Mouse (Mus musculus) heart, embryonic 15.5 days (tissue): ENCODE results near the gene Gm20441. TPM values are rescaled to one million over a fixed set of nuclear protein-coding genes. Genes with fewer than 3 reads are reported as not detected.
"Not testable (repeated sequence)": the region's sequence is repeated elsewhere in the genome, so short reads cannot be mapped to it uniquely, and the experiment has no call there.

Experiments
- ATAC-seq: fragments of 200-750 bp; cut with Nextera tagmentation; replicated peaks from 2 replicates; pipeline ENCODE4 v1.8.0; 2017; ENCODE audit warnings: low read depth, moderate TSS enrichment; ENCODE audit not compliant: insufficient number of reproducible peaks, insufficient read depth, low FRiP score
- H3K27ac ChIP-seq: fragments of 300-500 bp; sonication (generic); 2 replicates; pipeline ENCODE4 v1.5.1; 2015; ENCODE audit warnings: mild to moderate bottlenecking, inconsistent platforms
- H3K27me3 ChIP-seq: fragments of 300-500 bp; sonication (generic); 2 replicates; pipeline ENCODE4 v1.6.1; 2015; ENCODE audit warnings: inconsistent platforms
- H3K36me3 ChIP-seq: fragments of 300-500 bp; sonication (generic); 2 replicates; pipeline ENCODE4 v1.6.1; 2015; ENCODE audit warnings: mild to moderate bottlenecking, inconsistent platforms
- H3K4me1 ChIP-seq: fragments of 300-500 bp; sonication (generic); replicated peaks from 2 replicates; pipeline ENCODE4 v1.6.1; 2015; ENCODE audit warnings: inconsistent platforms
- H3K4me2 ChIP-seq: fragments of 300-500 bp; sonication (generic); 2 replicates; pipeline ENCODE4 v1.6.1; 2015; ENCODE audit warnings: inconsistent platforms, mild to moderate bottlenecking, moderate library complexity
- H3K4me3 ChIP-seq: fragments of 300-500 bp; sonication (generic); 2 replicates; pipeline ENCODE4 v1.5.1; 2015; ENCODE audit warnings: mild to moderate bottlenecking, inconsistent platforms
- H3K9ac ChIP-seq: fragments of 300-500 bp; sonication (generic); 2 replicates; pipeline ENCODE4 v1.6.1; 2015; ENCODE audit warnings: mild to moderate bottlenecking, inconsistent platforms
- H3K9me3 ChIP-seq: fragments of 300-500 bp; sonication (generic); replicated peaks from 2 replicates; pipeline ENCODE4 v1.6.1; 2016; ENCODE audit warnings: inconsistent platforms
- WGBS: fragments of 180-500 bp; shearing (Covaris S2); methylation state at CpG from one replicate; pipeline ENCODE4 v1.1.7; 2015; ENCODE audit warnings: mixed read lengths; 5-methylcytosine and 5-hydroxymethylcytosine counted together
- polyA plus RNA-seq: library from polyadenylated mRNA; unstranded; fragments of >200 nt; fragmentation: Nextera tagmentation; extraction: Ambion mirVana; gene quantifications from 2 replicates; pipeline ENCODE4 v1.2.1, GENCODE M21; 2015

Gene Gm20441
- polyA plus RNA-seq, 1 experiment from 2014 or later = not detected

DNA sequence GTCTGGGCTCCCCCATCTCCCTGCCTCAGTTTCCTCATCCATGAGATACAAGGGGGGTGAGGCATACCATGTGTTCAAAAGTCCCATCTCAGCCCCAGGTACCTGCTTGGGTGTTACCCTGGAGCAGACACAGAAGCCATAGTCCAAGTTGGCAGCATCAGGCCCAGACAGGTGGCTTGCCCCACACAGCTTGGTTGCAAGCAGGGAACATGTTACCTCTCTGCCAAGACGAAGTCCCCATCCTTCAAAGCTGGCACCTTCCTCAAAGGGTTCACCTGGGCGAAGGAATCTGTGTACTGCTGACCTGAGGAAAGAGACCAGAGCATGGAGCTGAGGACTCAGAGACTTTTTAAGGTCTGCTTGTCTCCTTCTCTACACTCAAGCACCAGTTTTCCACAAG, 2.9 kb downstream of the Gm20441 start:
- no peak overlapping the region for H3K4me2 ChIP-seq
- H3K9ac ChIP-seq = no peak overlapping the region
- H3K36me3 ChIP-seq = no peaks in the 10 kb centered on the region
- WGBS = 74% methylated on average over 2 of the region's 2 CpGs
- no peak overlapping the region for H3K27ac ChIP-seq
- no peak overlapping the region for H3K4me3 ChIP-seq
- H3K9me3 ChIP-seq = no peaks in the 10 kb centered on the region
- H3K27me3 ChIP-seq = peaks cover 12% of the 10 kb centered on the region
- ATAC-seq = no peak
- peaks cover 12% of the 10 kb centered on the region; the same call in 1 of the 2 replicates for H3K4me1 ChIP-seq

GRCm38 (mm10) chr10:75776562-75776961, 4.2 kb downstream of the Gm20441 start:
- H3K9me3 ChIP-seq = no peaks in the 10 kb centered on the region
- peaks cover 15% of the 10 kb centered on the region for H3K27me3 ChIP-seq
- no peak overlapping the region for H3K27ac ChIP-seq
- no peak overlapping the region for H3K9ac ChIP-seq
- no peaks in the 10 kb centered on the region for H3K36me3 ChIP-seq
- no peak overlapping the region for H3K4me2 ChIP-seq
- peaks cover 21% of the 10 kb centered on the region for H3K4me1 ChIP-seq
- H3K4me3 ChIP-seq = no peak overlapping the region
- WGBS = 85% methylated on average over 6 of the region's 6 CpGs
- ATAC-seq = no peak

GRCm38 (mm10) chr10:75774587-75774986, 6.2 kb downstream of the Gm20441 start:
- 85% methylated on average over 9 of the region's 9 CpGs for WGBS
- Histone ChIP-seq H3K4me2 (no peak overlapping the region), H3K36me3 (no peaks in the 10 kb centered on the region), H3K4me1 (peaks cover 10% of the 10 kb centered on the region), H3K4me3 (no peak overlapping the region), H3K27ac (no peak overlapping the region), H3K9me3 (no peaks in the 10 kb centered on the region), H3K27me3 (peaks cover 11% of the 10 kb centered on the region), H3K9ac (no peak overlapping the region)
- no peak for ATAC-seq

DNA sequence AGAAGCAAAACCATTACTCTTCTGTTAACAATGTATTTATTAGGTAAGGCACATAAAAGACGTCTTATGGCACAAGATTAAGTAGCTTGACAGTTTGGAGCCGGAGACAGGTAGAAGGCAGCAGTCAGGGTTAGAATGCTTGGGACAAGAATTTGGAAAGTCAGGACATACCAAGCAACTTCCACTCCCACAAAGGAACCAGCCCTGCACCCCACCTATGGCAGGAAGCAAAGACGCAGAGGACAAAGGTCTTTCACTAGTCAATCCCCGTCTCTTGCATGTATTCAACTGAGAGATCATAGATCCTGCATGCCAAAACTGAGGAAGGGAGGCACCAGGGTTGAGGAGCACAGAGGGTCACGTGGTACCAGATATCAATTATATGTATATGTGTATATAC, 6.7 kb downstream of the Gm20441 start:
- H3K27ac ChIP-seq = no peak overlapping the region
- no peak overlapping the region for H3K4me3 ChIP-seq
- no peak overlapping the region for H3K9ac ChIP-seq
- no peak for ATAC-seq
- 90% methylated on average over 5 of the region's 5 CpGs for WGBS
- no peaks in the 10 kb centered on the region for H3K36me3 ChIP-seq
- H3K27me3 ChIP-seq = peaks cover 6% of the 10 kb centered on the region; the same call in 1 of the 2 replicates
- H3K4me1 ChIP-seq = peaks cover 10% of the 10 kb centered on the region
- no peaks in the 10 kb centered on the region for H3K9me3 ChIP-seq
- H3K4me2 ChIP-seq = no peak overlapping the region

GRCm38 (mm10) chr10:75772795-75773664, 7.7 kb downstream of the Gm20441 start, which contains the start of gene Ddt:
Gene Ddt (minus strand): TSS chr10:75773414.
- Histone ChIP-seq H3K27ac (peak within 1 kb of the TSS; percentile 41; the same call in 1 of the 2 replicates), H3K27me3 (0 out of 2 replicates have a peak, but pooled peaks cover 3% of the 10 kb centered on the region), H3K9ac (peak within 1 kb of the TSS; percentile 51), H3K4me1 (peaks cover 10% of the 10 kb centered on the region), H3K9me3 (no peaks in the 10 kb centered on the region), H3K36me3 (no peaks in the 10 kb centered on the region), H3K4me2 (peak within 1 kb of the TSS; percentile 94), H3K4me3 (peak within 1 kb of the TSS; percentile 62)
- under 1% methylated on average over 47 of the region's 47 CpGs for WGBS
- ATAC-seq = peak; percentile 93

DNA sequence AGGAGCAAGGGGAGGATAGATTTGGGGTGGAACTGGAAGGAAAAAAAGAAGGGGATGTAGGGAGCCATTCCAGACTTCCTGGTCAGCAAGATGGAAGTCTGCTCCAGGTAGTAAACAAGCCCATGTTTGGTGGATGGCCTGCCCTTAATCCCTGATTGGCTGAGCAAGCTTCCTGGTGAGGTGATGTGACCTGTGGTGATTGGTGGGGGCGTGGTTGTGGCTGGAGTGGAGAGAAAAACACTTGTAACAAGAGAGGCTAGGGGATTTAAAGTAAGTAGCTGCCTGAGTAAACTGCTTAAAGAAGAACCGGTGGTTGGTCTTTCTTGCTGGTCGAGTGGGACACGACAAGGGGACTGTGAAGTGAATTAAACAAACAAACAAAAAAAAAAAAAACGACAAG, 13.0 kb downstream of the Gm20441 start:
- not testable (repeated sequence) for H3K27me3 ChIP-seq, H3K4me3 ChIP-seq, H3K36me3 ChIP-seq, H3K27ac ChIP-seq, H3K4me2 ChIP-seq, H3K9me3 ChIP-seq, H3K9ac ChIP-seq, ATAC-seq
- peaks cover 21% of the 10 kb centered on the region for H3K4me1 ChIP-seq
- WGBS = 34% methylated on average over 5 of the region's 5 CpGs

DNA sequence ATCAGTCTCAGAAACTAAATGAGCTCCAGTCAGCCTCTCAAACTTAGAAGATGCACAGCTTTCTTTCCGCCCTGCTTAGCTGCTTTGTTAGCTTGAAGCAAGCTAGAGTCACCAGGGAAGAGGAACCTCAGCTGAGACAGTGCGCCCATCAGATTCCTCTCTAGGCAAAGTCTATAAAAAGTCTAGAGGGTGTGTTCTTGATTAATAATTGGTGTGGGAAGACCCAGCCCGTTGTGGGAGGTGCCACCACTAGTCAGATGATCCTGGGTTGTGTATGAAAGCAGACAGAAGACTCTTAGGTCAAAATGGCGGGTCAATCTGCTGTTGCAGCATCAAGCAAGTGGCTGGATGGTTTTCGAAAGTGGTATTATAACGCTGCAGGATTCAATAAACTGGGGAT, 13.9 kb downstream of the Gm20441 start:
- H3K36me3 ChIP-seq = no peaks in the 10 kb centered on the region
- WGBS = 85% methylated on average over 6 of the region's 6 CpGs
- no peak overlapping the region for H3K27ac ChIP-seq
- H3K9ac ChIP-seq = no peak overlapping the region
- H3K27me3 ChIP-seq = 0 out of 2 replicates have a peak, but pooled peaks cover 3% of the 10 kb centered on the region
- H3K4me2 ChIP-seq = no peak overlapping the region
- no peaks in the 10 kb centered on the region for H3K9me3 ChIP-seq
- no peak overlapping the region for H3K4me3 ChIP-seq
- H3K4me1 ChIP-seq = peaks cover 17% of the 10 kb centered on the region
- ATAC-seq = no peak

DNA sequence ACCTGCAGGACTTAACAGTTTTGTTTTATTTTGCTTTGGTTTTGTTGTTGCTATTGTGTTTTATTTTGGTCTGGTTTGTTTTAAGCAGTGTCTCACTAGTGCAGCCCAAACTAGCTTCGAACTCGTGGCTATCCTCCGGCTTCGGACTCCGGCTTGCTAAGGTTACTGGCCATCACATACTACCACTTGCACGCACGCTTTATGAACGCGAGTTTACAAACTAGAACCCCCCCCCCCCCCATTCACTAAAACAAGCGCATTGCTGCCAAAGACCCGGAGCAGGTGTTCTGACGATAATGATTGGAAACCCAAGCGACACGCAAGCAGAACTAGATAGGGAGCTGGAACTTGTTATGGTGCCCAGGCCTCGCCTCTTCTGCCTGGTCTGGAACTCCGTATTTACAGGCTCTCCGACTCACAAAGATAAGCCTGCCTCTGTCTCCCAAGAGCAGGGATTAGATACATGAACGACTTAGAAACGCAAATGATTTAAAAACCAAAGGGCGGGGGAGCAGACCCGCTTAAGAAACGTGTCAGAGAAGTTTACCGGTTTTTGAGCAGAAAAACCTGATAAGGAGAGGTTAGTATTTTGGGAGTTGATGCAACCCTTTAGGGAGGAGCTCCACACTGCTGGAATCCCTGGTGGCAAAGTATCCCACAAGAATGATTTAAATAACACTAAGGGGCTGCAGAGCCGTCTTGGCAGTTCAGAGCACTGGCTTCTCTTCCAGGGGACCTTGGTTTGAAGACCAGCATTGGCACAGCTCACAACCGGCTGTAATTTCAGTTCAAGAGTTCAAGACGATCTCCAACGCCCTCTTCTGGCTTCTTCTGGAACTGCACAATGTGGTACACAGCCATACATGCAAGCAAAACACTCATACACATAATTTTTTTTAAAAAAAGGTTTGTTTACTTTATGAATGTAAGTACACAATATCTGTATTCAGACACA, 16.0 kb downstream of the Gm20441 start:
- H3K4me2 ChIP-seq = peak overlapping the region; percentile 85
- H3K4me3 ChIP-seq = peak overlapping the region; percentile 99
- 0 out of 2 replicates have a peak, but pooled peaks cover 9% of the 10 kb centered on the region for H3K36me3 ChIP-seq
- ATAC-seq = no peak
- H3K9ac ChIP-seq = peak overlapping the region; percentile 53
- H3K9me3 ChIP-seq = no peaks in the 10 kb centered on the region
- H3K27ac ChIP-seq = peak overlapping the region; percentile 70
- under 1% methylated on average over 27 of the region's 27 CpGs for WGBS
- H3K4me1 ChIP-seq = peaks cover 17% of the 10 kb centered on the region
- no peaks in the 10 kb centered on the region for H3K27me3 ChIP-seq

DNA sequence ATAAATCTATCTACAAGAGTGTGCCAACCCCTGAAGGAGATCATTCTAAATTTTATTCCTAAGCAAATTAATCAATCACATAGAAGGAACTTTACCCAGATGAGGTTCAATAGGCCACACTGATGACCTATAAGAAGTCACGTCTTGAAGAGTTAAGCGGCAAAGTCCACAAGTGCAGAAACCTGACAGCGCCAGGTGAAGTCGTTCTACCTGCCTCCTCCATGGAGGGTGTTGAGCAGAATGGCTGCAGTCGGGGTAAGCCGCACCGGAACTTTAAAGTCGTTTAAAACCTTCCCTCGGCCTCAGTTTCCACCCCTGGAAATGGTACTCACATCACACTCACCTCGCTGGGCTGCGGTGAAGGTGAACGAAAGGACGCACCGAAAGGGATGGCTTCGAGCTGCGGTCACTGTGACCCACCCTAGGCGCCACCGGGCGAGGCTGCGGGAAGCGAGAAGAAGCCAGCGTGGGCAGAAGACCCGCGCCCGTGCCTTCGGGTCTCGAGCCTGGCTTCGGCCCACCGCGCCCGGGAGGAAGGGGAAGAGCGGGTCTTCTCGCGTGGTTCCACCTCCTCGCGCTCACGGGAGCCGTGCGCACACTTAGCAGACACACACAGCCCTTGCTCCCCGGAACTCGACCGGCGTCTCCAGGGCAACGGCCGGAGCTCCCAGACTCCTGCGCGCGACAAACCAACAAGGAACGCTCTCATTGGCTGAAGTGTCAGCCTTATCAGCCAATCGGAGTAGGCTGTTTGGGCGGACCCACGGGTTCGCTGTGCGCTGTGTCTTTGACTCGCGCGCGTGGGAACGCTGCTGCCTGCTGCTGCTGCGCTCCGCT, 16.9 kb downstream of the Gm20441 start, which contains the start of gene Cabin1:
TSS of gene Cabin1 (minus strand) at position 660 of the 837 bp plus-strand sequence.
- H3K9ac ChIP-seq = peak within 1 kb of the TSS; percentile 88
- H3K36me3 ChIP-seq = 0 out of 2 replicates have a peak, but pooled peaks cover 9% of the 10 kb centered on the region
- peak within 1 kb of the TSS; percentile 70 for H3K27ac ChIP-seq
- peak within 1 kb of the TSS; percentile 99 for H3K4me3 ChIP-seq
- H3K9me3 ChIP-seq = no peaks in the 10 kb centered on the region
- peak; percentile 99 for ATAC-seq
- under 1% methylated on average over 61 of the region's 61 CpGs for WGBS
- H3K27me3 ChIP-seq = no peaks in the 10 kb centered on the region
- peak within 1 kb of the TSS; percentile 85 for H3K4me2 ChIP-seq
- H3K4me1 ChIP-seq = peaks cover 17% of the 10 kb centered on the region

DNA sequence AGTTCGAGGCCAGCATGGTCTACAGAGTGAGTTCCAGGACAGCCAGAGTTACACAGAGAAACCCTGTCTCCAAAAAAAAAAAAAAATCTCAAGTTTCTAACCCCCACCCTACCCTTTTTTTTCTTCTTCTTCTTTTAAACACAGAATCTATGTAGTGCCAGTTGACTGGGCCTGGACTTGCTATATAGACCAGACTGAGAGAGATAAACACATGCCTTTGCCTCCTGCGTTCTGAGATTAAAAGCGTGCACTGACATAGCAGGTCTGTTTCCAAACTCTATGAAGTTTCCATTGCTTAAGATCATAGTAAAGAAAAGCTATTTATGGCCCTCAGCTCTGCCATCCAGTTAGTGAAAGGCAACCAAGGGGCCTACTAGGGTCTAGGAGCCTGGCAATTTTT, 18.3 kb downstream of the Gm20441 start:
- ATAC-seq = no peak
- Histone ChIP-seq H3K9me3 (no peaks in the 10 kb centered on the region), H3K9ac (no peak overlapping the region), H3K27me3 (no peaks in the 10 kb centered on the region), H3K27ac (no peak overlapping the region), H3K36me3 (peaks cover 15% of the 10 kb centered on the region; the same call in 1 of the 2 replicates), H3K4me2 (no peak overlapping the region), H3K4me3 (no peak overlapping the region), H3K4me1 (peaks cover 17% of the 10 kb centered on the region)
- WGBS = 85% methylated on average over 3 of the region's 3 CpGs
